Mouse (Mus musculus) kidney, embryonic 15.5 days (tissue): ENCODE results near the gene Rab3ip. TPM values are rescaled to one million over a fixed set of nuclear protein-coding genes. Genes with fewer than 3 reads are reported as not detected.

Experiments
- ATAC-seq: fragments of 200-750 bp; cut with Nextera tagmentation; replicated peaks from 2 replicates; pipeline ENCODE4 v1.8.0; 2017; ENCODE audit warnings: moderate TSS enrichment; ENCODE audit not compliant: low FRiP score
- H3K27ac ChIP-seq: fragments of 300-500 bp; sonication (generic); 2 replicates; pipeline ENCODE4 v1.5.1; 2015; ENCODE audit warnings: mild to moderate bottlenecking, inconsistent platforms
- H3K27me3 ChIP-seq: fragments of 300-500 bp; sonication (generic); 2 replicates; pipeline ENCODE4 v1.6.1; 2015; ENCODE audit warnings: inconsistent platforms
- H3K36me3 ChIP-seq: fragments of 300-500 bp; sonication (generic); 2 replicates; pipeline ENCODE4 v1.6.1; 2015; ENCODE audit warnings: inconsistent platforms
- H3K4me1 ChIP-seq: fragments of 300-500 bp; sonication (generic); 2 replicates; pipeline ENCODE4 v1.6.1; 2015; ENCODE audit warnings: inconsistent platforms
- H3K4me2 ChIP-seq: fragments of 300-500 bp; sonication (generic); 2 replicates; pipeline ENCODE4 v1.6.1; 2015; ENCODE audit warnings: moderate library complexity, mild to moderate bottlenecking, inconsistent platforms
- H3K4me3 ChIP-seq: fragments of 300-500 bp; sonication (generic); replicated peaks from 2 replicates; pipeline ENCODE4 v1.5.1; 2015; ENCODE audit warnings: mild to moderate bottlenecking, inconsistent platforms
- H3K9ac ChIP-seq: fragments of 300-500 bp; sonication (generic); 2 replicates; pipeline ENCODE4 v1.6.1; 2015; ENCODE audit warnings: mild to moderate bottlenecking, inconsistent platforms
- H3K9me3 ChIP-seq: fragments of 300-500 bp; sonication (generic); replicated peaks from 2 replicates; pipeline ENCODE4 v1.6.1; 2016; ENCODE audit warnings: inconsistent platforms
- WGBS: fragments of 180-500 bp; shearing (Covaris S2); methylation state at CpG from one replicate; pipeline ENCODE4 v1.1.7; 2015; ENCODE audit warnings: mixed read lengths; 5-methylcytosine and 5-hydroxymethylcytosine counted together
- polyA plus RNA-seq: library from polyadenylated mRNA; unstranded; fragments of >200 nt; fragmentation: Nextera tagmentation; extraction: Ambion mirVana; gene quantifications from 2 replicates; pipeline ENCODE4 v1.2.1, GENCODE M21; 2015

The Rab3ip gene
- polyA plus RNA-seq, 1 experiment from 2014 or later = 114 TPM

DNA sequence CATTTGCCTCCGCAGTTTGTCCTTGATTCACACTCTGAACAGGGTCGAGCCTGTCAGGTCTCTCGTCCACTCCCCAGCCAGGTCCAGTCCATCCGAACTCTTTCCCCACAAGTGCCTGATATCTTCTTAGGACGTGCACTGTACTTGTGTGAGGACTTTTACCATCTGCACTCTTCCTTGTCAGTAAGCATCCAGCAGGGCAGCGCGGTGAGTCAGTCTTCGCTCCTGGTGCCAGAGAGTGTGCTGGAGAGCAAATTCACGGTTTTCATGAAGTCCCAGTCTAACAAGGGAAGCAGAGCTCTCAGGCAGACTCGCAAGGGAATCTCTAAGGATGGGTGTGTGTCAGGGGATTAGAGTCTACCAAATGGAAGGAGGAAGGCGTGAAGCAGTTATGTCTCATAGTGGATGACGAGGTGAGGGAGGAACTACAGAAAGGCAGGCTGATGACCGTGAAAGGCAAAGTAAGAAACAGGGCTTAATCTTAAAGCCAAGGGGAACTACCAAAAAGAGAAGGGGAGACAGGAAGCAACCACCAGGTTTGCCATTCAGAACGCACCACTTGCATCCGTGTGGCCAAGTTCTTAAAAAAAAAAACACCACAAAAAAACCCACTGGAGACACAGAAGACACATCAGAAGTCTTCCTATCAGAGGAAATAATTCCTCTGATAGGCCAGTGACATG is 18.9 kb downstream of the Rab3ip start:
- Histone ChIP-seq H3K4me3 (no peak overlapping the region), H3K4me1 (0 out of 2 replicates have a peak, but pooled peaks cover 5% of the 10 kb centered on the region), H3K27me3 (no peaks in the 10 kb centered on the region), H3K9me3 (no peaks in the 10 kb centered on the region), H3K4me2 (no peak overlapping the region), H3K27ac (no peak overlapping the region), H3K9ac (no peak overlapping the region), H3K36me3 (peaks cover 82% of the 10 kb centered on the region)
- no peak for ATAC-seq
- 72% methylated on average over 15 of the region's 15 CpGs for WGBS

DNA sequence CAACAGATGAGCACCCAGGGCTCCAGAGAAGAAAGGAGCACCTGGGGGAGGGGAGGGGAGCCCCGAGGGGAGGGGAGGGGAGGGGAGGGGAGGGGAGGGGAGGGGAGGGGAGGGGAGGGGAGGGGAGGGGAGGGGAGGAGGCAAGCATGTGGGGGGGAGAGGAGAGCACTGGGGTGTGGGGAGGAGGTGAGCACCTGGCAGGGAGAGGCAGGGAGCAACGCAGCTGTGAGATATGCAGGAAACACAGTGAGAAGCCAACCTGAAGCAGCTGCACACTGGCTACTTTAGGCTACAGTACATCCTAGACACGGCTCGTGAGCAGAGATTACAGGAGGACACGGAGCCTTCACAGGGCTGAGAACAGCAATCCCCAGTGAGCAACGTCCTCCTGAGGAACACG is 19.6 kb downstream of the Rab3ip start:
- no peak for ATAC-seq

DNA sequence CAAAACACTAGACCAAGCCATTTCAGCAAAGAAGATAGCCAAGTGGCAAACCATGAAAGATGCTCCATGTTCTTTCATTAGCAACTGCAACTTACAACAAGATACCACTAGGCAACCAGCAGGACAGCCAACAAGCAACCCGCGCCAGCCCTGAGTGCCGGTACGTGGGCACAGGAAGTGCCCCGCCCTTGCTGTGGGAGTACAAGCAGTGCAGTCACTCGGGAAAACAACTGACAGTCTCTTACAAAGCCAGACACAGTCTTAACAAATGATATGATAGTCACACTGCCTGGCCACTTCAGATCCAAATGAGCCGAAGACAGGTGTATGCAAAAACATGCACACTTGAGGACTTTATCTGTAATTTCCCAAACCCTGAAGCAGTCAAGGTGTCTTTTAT is 20.1 kb downstream of the Rab3ip start:
- WGBS = 63% methylated on average over 7 of the region's 7 CpGs
- H3K27ac ChIP-seq = no peak overlapping the region

More for the DNA sequence above, 19.6 kb downstream of the Rab3ip start:
- H3K27ac ChIP-seq = no peak overlapping the region
- H3K9ac ChIP-seq = no peak overlapping the region
- H3K4me2 ChIP-seq = no peak overlapping the region
- WGBS = 43% methylated on average over 6 of the region's 7 CpGs
- H3K36me3 ChIP-seq = peaks cover 82% of the 10 kb centered on the region
- H3K4me3 ChIP-seq = no peak overlapping the region
- H3K9me3 ChIP-seq = no peaks in the 10 kb centered on the region
- H3K27me3 ChIP-seq = no peaks in the 10 kb centered on the region
- H3K4me1 ChIP-seq = 0 out of 2 replicates have a peak, but pooled peaks cover 5% of the 10 kb centered on the region

DNA sequence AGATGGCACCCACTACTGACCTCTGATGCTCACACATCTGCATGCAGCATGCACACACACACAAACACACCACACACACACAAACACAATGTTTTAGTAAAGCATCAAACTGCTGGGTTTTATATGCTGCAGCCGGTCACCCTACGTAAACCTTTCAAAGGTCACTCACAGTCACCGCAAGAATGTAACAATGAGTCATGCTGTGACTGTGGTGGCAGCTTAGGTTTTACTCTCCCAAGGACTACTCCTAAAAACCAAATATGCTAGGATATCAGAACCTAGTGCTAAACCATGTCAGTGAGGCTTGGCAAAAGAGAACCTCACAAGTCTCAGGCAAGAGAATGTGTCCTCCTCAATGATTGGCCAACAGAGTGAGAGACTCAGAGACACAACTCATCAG is 21.7 kb downstream of the Rab3ip start:
- no peak for ATAC-seq

More for the DNA sequence above, 20.1 kb downstream of the Rab3ip start:
- no peaks in the 10 kb centered on the region for H3K27me3 ChIP-seq
- H3K4me3 ChIP-seq = no peak overlapping the region
- H3K9me3 ChIP-seq = no peaks in the 10 kb centered on the region
- 0 out of 2 replicates have a peak, but pooled peaks cover 5% of the 10 kb centered on the region for H3K4me1 ChIP-seq
- ATAC-seq = no peak
- no peak overlapping the region for H3K9ac ChIP-seq
- H3K36me3 ChIP-seq = peaks cover 82% of the 10 kb centered on the region
- H3K4me2 ChIP-seq = no peak overlapping the region

DNA sequence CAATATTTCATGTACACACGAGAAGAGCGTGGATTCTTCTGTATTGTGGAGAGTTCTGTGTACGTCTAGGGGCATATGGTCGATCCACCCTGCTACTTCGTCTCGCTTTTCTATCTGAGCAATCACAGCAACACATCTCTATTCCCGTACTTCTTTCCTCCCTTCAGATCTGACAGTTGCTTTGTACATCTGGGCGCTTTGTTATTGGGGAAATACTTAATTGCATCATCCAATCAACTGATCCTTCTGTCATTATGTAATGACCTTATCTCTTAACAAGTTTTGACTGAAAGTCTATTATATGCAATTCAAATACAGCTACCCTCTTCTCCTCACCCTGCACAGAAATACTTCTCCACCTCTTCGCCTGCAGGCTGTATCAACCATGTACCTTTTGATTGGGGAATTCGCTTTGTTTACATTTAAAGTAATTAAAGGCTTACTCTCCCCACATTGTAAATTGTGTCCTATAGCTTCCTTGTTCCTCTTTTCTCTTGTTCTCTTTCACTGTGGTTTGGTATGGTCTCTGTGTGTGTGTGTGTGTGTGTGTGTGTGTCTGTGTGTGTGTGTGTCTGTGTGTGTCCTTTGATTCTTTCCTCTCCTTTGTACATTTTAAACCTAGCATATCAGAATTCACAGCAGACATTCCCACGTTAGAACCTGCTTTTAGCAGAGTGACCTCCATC is 24.0 kb downstream of the Rab3ip start:
- peaks cover 83% of the 10 kb centered on the region for H3K36me3 ChIP-seq
- H3K9ac ChIP-seq = no peak overlapping the region
- H3K9me3 ChIP-seq = no peaks in the 10 kb centered on the region
- no peak overlapping the region for H3K27ac ChIP-seq
- H3K4me2 ChIP-seq = no peak overlapping the region
- H3K4me3 ChIP-seq = no peak overlapping the region
- no peaks in the 10 kb centered on the region for H3K27me3 ChIP-seq
- 0 out of 2 replicates have a peak, but pooled peaks cover 5% of the 10 kb centered on the region for H3K4me1 ChIP-seq
- ATAC-seq = no peak
- 87% methylated on average over 11 of the region's 11 CpGs for WGBS

More for the DNA sequence above, 21.7 kb downstream of the Rab3ip start:
- 72% methylated on average over 3 of the region's 3 CpGs for WGBS
- Histone ChIP-seq H3K9me3 (no peaks in the 10 kb centered on the region), H3K4me2 (no peak overlapping the region), H3K4me1 (0 out of 2 replicates have a peak, but pooled peaks cover 5% of the 10 kb centered on the region), H3K36me3 (peaks cover 84% of the 10 kb centered on the region), H3K27ac (no peak overlapping the region), H3K4me3 (no peak overlapping the region), H3K27me3 (no peaks in the 10 kb centered on the region), H3K9ac (no peak overlapping the region)

DNA sequence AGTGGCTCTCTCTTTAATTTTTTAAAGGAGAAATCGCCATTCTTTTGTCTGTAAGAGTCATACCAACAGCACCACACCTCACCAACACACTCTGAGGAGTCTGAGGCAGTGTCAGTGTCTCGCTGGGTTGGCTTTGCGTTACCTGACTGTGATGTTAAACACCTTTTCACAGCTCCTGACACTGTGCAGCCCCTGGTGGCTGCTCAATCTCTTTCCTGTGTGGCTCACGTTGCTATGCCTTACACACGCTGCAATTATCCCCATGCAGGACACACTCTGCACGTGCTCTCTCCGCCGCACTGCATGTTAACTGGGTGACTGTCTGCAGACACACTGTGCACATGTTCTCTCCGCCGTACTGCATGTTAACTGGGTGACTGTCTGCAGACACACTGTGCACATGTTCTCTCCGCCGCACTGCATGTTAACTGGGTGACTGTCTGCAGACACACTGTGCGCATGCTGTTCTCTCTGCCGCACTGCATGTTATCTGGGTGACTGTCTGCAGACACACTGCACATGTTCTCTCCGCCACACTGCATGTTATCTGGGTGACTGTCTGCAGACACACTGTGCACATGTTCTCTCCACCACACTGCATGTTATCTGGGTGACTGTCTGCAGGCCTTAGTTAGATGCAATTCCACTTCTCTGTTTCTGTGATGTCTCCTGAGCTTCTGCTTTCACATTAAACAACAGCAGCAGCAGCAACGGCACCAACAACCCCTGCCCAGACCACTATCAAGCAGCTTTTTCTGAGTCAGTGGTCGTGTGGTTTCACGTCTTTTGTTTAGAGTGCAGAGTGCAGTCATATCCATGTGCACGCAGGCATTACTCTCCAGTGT is 26.7 kb downstream of the Rab3ip start:
- no peaks in the 10 kb centered on the region for H3K9me3 ChIP-seq
- H3K27me3 ChIP-seq = no peaks in the 10 kb centered on the region
- WGBS = 91% methylated on average over 19 of the region's 19 CpGs
- H3K4me1 ChIP-seq = no peaks in the 10 kb centered on the region
- no peak overlapping the region for H3K27ac ChIP-seq
- no peak overlapping the region for H3K9ac ChIP-seq
- no peak overlapping the region for H3K4me3 ChIP-seq
- no peak for ATAC-seq
- no peak overlapping the region for H3K4me2 ChIP-seq
- H3K36me3 ChIP-seq = peaks cover 84% of the 10 kb centered on the region

DNA sequence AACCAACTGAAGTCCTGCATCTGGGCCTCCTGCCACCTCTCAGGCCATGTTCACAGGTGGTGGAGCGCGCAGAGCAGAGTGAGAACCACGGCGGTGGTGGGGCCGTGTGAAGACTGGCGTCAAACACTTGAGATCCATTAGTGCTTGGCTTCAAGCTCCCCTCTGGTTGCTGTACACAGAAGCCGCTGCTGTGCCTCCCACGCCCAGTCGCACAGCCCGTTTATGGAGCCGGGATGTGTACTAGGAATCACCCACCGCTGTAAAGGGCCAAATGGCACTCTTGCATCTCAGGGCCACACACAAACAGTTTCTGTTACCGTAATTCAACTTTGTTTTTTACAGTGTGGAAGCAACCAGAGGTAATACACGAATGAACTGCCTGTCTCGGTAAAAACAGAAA is 28.4 kb downstream of the Rab3ip start:
- H3K4me3 ChIP-seq = no peak overlapping the region
- 58% methylated on average over 15 of the region's 15 CpGs for WGBS
- H3K4me1 ChIP-seq = no peaks in the 10 kb centered on the region
- no peak overlapping the region for H3K9ac ChIP-seq
- ATAC-seq = no peak
- H3K27me3 ChIP-seq = no peaks in the 10 kb centered on the region
- H3K36me3 ChIP-seq = peaks cover 86% of the 10 kb centered on the region
- H3K9me3 ChIP-seq = no peaks in the 10 kb centered on the region
- no peak overlapping the region for H3K27ac ChIP-seq
- H3K4me2 ChIP-seq = no peak overlapping the region

DNA sequence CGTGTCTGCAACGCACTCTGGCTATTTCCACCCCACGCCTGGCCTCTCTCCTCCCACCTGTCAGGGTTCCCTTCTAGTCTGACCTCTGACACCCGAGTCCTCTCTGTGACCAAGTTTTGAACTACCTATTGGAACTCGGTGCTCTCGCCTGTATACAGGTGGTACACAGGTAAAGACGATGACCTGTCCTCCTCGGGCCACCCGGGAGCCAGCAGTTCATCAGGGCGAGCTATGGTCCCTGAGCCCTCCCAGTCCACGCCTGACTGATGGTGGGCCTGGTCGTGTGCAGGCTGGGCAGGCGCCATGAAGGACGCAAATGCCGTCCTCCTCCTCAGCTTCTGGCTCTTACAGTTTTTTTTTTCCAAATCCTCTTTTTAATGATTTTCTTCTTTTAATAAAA is 29.2 kb downstream of the Rab3ip start:
- H3K27me3 ChIP-seq = no peaks in the 10 kb centered on the region
- ATAC-seq = no peak
- H3K9ac ChIP-seq = no peak overlapping the region
- H3K36me3 ChIP-seq = peaks cover 86% of the 10 kb centered on the region
- H3K27ac ChIP-seq = no peak overlapping the region
- no peaks in the 10 kb centered on the region for H3K4me1 ChIP-seq
- no peak overlapping the region for H3K4me3 ChIP-seq
- H3K4me2 ChIP-seq = no peak overlapping the region
- H3K9me3 ChIP-seq = no peaks in the 10 kb centered on the region
- WGBS = 76% methylated on average over 15 of the region's 15 CpGs

DNA sequence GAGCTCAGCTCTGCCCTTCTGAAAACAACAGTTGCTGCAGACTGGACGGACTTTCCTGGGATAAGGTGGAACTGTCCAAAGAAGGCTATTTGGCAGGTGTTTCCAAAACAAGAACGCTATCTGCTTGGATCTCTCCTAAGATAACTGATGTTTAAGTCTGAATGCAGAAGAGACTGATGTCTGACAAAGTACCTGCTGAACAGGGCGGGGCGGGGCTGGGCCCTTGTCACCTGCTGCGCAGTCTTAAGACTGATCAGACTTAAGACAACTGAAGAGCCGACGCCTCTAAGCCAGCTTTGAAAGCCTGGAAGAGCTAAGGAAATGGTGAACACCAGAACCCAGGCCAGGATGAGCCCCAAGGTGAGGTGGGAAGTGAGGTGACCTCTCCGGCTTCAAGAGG is 29.9 kb downstream of the Rab3ip start:
- no peak overlapping the region for H3K4me2 ChIP-seq
- H3K4me3 ChIP-seq = no peak overlapping the region
- H3K9ac ChIP-seq = no peak overlapping the region
- no peaks in the 10 kb centered on the region for H3K27me3 ChIP-seq
- 90% methylated on average over 8 of the region's 8 CpGs for WGBS
- H3K4me1 ChIP-seq = no peaks in the 10 kb centered on the region
- no peak overlapping the region for H3K27ac ChIP-seq
- peaks cover 85% of the 10 kb centered on the region for H3K36me3 ChIP-seq
- no peak for ATAC-seq
- no peaks in the 10 kb centered on the region for H3K9me3 ChIP-seq

DNA sequence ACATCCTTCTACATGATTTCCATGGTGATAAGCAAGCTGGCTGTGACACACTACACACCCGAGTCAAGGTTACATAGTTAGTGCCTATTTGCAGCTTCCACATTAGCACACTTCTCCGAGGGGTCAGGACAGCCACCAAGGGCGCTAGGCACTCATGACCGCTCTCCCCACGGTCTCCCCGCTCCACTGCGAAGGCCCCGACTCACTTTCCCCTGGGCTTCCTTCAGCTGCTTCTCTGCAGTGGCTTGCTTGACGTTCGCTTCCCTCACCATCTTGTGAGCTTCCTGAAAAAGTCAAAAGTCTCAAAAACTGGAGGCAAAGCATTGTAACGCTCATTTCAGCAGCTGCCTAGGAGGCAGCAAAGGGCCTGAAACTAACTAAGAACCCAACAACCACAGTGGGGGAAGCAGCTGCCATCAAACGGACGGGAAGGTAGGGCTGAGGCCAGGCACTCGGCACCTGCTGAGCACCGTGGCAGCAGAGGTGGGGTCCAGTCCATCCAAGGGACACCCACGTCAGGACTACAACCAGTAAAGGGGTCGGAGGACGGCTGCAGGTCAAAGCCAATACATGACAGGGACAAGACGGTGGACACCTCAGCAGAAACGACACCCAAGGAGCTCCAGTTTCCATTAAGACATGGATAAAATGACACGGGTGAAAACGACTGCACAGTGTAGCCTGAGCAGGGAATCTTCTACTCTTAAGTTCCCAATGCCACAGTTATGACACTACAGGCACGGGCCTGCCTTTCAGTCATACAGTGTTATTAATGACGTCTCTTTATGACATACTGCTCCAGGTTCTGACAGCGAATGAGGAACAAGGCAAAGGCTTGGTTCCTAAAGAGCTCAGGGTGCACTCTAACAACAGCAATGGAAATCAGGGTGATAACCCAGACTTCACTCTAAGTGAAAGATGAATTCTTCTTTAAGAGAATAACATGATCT is 30.9 kb downstream of the Rab3ip start:
- Histone ChIP-seq H3K4me3 (no peak overlapping the region), H3K9ac (no peak overlapping the region), H3K4me2 (no peak overlapping the region), H3K27ac (no peak overlapping the region), H3K27me3 (no peaks in the 10 kb centered on the region), H3K36me3 (peaks cover 85% of the 10 kb centered on the region), H3K9me3 (no peaks in the 10 kb centered on the region), H3K4me1 (no peaks in the 10 kb centered on the region)
- WGBS = 87% methylated on average over 25 of the region's 25 CpGs
- no peak for ATAC-seq

DNA sequence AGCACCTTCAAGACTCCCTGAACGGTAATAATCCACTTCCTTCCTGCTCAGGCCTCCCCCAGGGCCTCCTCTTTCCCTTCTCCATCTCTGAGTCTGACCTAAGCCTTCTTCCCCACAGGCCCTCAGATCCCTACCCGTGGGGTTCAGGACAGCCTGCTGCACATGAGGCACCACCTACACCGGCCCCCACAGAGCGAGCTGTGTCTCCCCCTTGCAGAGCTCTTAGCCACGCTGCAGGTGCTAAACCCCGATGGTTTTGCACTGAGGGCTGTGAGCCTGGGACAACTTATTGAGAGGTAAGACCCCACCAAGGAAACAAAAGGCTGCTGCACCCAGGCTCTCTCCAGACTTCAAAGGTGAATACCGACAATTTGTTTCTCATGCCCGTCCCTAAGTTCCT is 34.0 kb downstream of the Rab3ip start:
- no peak overlapping the region for H3K4me2 ChIP-seq
- no peak overlapping the region for H3K4me3 ChIP-seq
- no peak for ATAC-seq
- H3K27me3 ChIP-seq = no peaks in the 10 kb centered on the region
- H3K9ac ChIP-seq = no peak overlapping the region
- no peaks in the 10 kb centered on the region for H3K9me3 ChIP-seq
- WGBS = 61% methylated on average over 8 of the region's 8 CpGs
- no peak overlapping the region for H3K27ac ChIP-seq
- H3K36me3 ChIP-seq = peaks cover 87% of the 10 kb centered on the region
- no peaks in the 10 kb centered on the region for H3K4me1 ChIP-seq
